Mouse (Mus musculus): ENCODE data around the gene Stxbp1. TPM values are rescaled to one million over a fixed set of nuclear protein-coding genes. Genes with fewer than 3 reads are reported as not detected.

Gene Stxbp1
- polyA plus RNA-seq, 1 experiment from 2014 or later, result 21.9 TPM

DNA sequence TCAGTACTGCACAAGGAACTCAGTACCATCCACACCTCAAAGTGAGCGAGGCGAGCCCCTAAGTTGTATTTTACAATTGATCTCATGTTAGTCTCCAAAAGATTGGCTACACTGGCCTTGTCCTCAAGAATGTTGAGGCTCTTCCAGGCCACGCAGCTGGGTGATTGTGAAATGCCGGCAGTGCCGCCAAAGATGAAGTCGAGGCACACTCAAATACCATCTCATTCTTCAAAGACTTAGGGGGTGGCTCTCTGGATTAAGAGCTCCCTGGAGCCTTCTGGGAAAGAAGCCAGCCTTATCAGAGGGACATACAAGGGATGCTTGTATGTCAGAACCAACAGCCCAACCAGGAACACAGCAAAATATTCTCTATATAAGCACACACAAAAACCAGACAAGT is 55.7 kb downstream of the Stxbp1 start:
- Histone ChIP-seq H3K36me3 (ENCODE audit: control insufficient read depth, insufficient read depth, low read length) (peaks cover 2% of the 10 kb centered on the region; the same call in 1 of the 2 replicates), H3K4me3 (ENCODE audit: low read length) (no peak overlapping the region), H3K27ac (ENCODE audit: low read length) (peak overlapping the region; percentile 21), H3K4me2 (ENCODE audit: low read depth, low read length) (no peak overlapping the region), H3K9ac (ENCODE audit: low read length) (no peak overlapping the region), H3K4me1 (replicated peaks; ENCODE audit: control insufficient read depth, insufficient read depth, low read length) (peaks cover 16% of the 10 kb centered on the region), H3K9me3 (ENCODE audit: control insufficient read depth, low read length) (no peaks in the 10 kb centered on the region), H3K27me3 (ENCODE audit: control insufficient read depth, insufficient read depth, low read depth, low read length) (no peaks in the 10 kb centered on the region)
- ATAC-seq (ENCODE audit: low read depth), result peak; percentile 72
- 34% methylated on average over 6 of the region's 6 CpGs for WGBS

DNA sequence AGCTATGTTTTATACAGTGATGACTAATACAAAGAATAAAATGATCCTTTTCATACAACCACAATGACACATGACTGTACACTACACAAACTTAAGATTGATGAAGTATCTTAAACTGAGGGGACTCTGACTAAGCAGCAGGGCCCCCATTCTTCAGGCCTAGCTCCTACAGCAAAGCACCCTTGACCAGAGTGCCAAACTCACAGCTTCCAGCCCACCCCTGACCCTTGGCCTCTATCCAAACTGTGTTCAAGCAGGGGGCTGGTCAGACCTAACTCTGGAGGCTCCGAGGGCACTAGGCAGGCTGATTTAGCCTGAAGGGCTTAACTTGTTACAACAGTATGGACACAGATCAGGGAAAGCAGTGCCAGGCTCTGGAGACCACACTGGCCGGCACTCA is 58.5 kb downstream of the Stxbp1 start:
- Histone ChIP-seq H3K9me3 (ENCODE audit: control insufficient read depth, low read length) (no peaks in the 10 kb centered on the region), H3K9ac (ENCODE audit: low read length) (0 out of 2 replicates have a peak overlapping the region, but pooled peaks have one; percentile 14), H3K4me1 (replicated peaks; ENCODE audit: control insufficient read depth, insufficient read depth, low read length) (peaks cover 16% of the 10 kb centered on the region), H3K27me3 (ENCODE audit: control insufficient read depth, insufficient read depth, low read depth, low read length) (no peaks in the 10 kb centered on the region), H3K4me3 (ENCODE audit: low read length) (no peak overlapping the region), H3K4me2 (ENCODE audit: low read depth, low read length) (no peak overlapping the region), H3K36me3 (ENCODE audit: control insufficient read depth, insufficient read depth, low read length) (no peaks in the 10 kb centered on the region; the same call in 1 of the 2 replicates), H3K27ac (ENCODE audit: low read length) (no peak overlapping the region)
- ATAC-seq (ENCODE audit: low read depth), result peak; percentile 29; the same call in 1 of the 2 replicates
- 37% methylated on average over 2 of the region's 2 CpGs for WGBS

DNA sequence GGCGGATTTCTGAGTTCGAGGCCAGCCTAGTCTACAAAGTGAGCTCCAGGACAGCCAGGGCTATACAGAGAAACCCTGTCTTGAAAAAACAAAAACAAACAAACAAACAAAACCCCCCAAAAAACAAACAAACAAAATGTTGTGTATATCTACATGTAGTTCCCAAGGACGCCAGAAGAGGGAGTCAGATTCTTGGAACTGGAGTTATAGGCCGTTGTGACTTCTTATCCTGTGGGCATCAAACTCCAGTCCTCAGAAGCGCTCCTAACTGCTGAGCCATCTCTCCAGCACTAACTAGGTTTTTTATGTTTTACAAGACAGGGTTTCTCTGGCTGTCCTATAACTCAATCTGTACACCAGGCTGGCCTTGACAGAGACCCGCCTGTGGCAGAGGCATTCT is 59.9 kb downstream of the Stxbp1 start:
- no peak for ATAC-seq (ENCODE audit: low read depth)
- Histone ChIP-seq H3K4me3 (ENCODE audit: low read length) (no peak overlapping the region), H3K9me3 (ENCODE audit: control insufficient read depth, low read length) (no peaks in the 10 kb centered on the region), H3K36me3 (ENCODE audit: control insufficient read depth, insufficient read depth, low read length) (no peaks in the 10 kb centered on the region; the same call in 1 of the 2 replicates), H3K9ac (ENCODE audit: low read length) (no peak overlapping the region), H3K4me2 (ENCODE audit: low read depth, low read length) (no peak overlapping the region), H3K4me1 (replicated peaks; ENCODE audit: control insufficient read depth, insufficient read depth, low read length) (peaks cover 16% of the 10 kb centered on the region), H3K27ac (ENCODE audit: low read length) (no peak overlapping the region), H3K27me3 (ENCODE audit: control insufficient read depth, insufficient read depth, low read depth, low read length) (no peaks in the 10 kb centered on the region)
- 58% methylated on average over 6 of the region's 6 CpGs for WGBS

DNA sequence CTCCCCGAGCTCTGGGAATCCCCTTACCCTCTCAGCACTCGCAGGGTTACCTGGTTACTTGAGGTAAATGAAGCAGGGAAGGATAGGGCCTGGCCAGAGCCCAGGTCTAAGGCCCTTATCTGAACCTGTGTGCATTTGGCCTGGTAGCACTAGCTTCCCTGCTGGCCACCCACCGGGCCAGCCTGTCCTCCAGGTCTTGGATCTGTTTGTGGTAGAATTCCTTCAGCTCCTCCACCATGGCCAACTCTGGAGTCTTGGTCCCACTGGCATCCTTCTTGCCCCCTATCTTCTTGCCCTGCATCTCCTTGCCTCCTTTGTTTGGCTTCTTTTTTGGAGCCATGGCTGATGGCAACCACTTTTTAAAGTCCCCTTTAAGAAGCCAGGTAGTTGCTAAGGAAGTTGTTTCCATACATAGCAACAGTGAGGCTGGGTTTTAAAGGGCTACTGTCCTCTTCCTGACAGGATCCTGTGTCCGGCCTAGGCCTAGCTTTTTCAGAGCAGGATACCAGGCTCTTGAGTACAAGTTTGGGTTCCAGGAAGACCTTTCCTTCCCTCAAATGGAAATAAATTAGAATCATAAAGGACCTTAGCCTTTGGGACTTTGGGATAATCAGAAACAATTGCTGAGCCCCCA is 62.9 kb downstream of the Stxbp1 start, which contains the start of gene Cfap157:
Gene Cfap157, minus strand, starts transcription at position 381 of the 634 bp plus-strand sequence.
- Histone ChIP-seq H3K9ac (ENCODE audit: low read length) (no peak within 1 kb of the TSS), H3K27ac (ENCODE audit: low read length) (no peak within 1 kb of the TSS), H3K36me3 (ENCODE audit: control insufficient read depth, insufficient read depth, low read length) (no peaks in the 10 kb centered on the region; the same call in 1 of the 2 replicates), H3K4me2 (ENCODE audit: low read depth, low read length) (no peak within 1 kb of the TSS), H3K27me3 (ENCODE audit: control insufficient read depth, insufficient read depth, low read depth, low read length) (no peaks in the 10 kb centered on the region), H3K4me3 (ENCODE audit: low read length) (no peak within 1 kb of the TSS), H3K9me3 (ENCODE audit: control insufficient read depth, low read length) (no peaks in the 10 kb centered on the region), H3K4me1 (replicated peaks; ENCODE audit: control insufficient read depth, insufficient read depth, low read length) (peaks cover 3% of the 10 kb centered on the region; the same call in 1 of the 2 replicates)
- WGBS, result 41% methylated on average over 4 of the region's 4 CpGs
- no peak for ATAC-seq (ENCODE audit: low read depth)

DNA sequence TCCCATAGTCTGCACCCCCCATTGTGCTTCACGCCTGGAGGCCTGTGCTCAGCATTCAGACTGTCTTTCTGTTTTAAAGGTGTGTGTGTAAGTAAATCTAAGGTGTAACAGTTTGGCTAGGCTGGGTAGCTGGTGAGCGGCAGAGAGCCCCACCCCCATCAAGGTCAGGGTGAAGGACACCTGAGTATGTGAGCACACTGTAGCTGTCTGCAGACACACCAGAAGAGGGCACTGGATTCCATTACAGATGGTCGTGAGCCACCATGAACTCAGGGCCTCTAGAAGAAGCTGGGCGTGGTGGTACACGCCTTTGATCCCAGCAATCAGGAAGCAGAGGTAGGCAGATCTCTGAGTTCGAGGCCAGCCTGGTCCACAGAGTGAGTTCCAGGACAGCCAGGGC is 65.3 kb downstream of the Stxbp1 start:
- Histone ChIP-seq H3K9me3 (ENCODE audit: control insufficient read depth, low read length) (no peaks in the 10 kb centered on the region), H3K4me3 (ENCODE audit: low read length) (no peak overlapping the region), H3K36me3 (ENCODE audit: control insufficient read depth, insufficient read depth, low read length) (no peaks in the 10 kb centered on the region), H3K4me2 (ENCODE audit: low read depth, low read length) (no peak overlapping the region), H3K9ac (ENCODE audit: low read length) (no peak overlapping the region), H3K27ac (ENCODE audit: low read length) (no peak overlapping the region), H3K27me3 (ENCODE audit: control insufficient read depth, insufficient read depth, low read depth, low read length) (no peaks in the 10 kb centered on the region), H3K4me1 (replicated peaks; ENCODE audit: control insufficient read depth, insufficient read depth, low read length) (no peaks in the 10 kb centered on the region)
- 68% methylated on average over 6 of the region's 6 CpGs for WGBS
- ATAC-seq (ENCODE audit: low read depth), result no peak

DNA sequence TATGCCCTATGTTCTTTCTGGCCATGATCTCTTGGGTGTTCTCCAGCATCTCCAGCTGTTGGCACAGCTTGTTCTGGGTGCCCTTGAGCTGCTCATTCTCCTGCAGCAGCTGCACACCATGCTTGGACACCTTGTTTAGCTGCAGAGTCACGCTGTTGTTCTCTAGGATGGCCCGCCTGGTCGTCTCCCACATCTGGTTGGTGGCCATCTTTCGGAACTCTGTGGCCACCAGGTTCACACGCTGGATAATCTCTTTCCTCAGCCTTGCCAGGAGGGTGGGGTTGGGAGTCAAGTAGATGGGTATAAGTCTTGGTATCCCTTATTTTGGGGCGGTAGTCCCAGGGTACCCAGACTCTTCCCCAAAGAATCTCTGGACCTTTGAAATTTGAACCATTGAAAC is 67.3 kb downstream of the Stxbp1 start:
- peaks cover 11% of the 10 kb centered on the region for H3K4me1 ChIP-seq (replicated peaks; ENCODE audit: control insufficient read depth, insufficient read depth, low read length)
- no peaks in the 10 kb centered on the region for H3K36me3 ChIP-seq (ENCODE audit: control insufficient read depth, insufficient read depth, low read length)
- no peak for ATAC-seq (ENCODE audit: low read depth)
- H3K9ac ChIP-seq (ENCODE audit: low read length), result no peak overlapping the region
- H3K4me2 ChIP-seq (ENCODE audit: low read depth, low read length), result no peak overlapping the region
- H3K4me3 ChIP-seq (ENCODE audit: low read length), result no peak overlapping the region
- H3K27ac ChIP-seq (ENCODE audit: low read length), result no peak overlapping the region
- no peaks in the 10 kb centered on the region for H3K27me3 ChIP-seq (ENCODE audit: control insufficient read depth, insufficient read depth, low read depth, low read length)
- H3K9me3 ChIP-seq (ENCODE audit: control insufficient read depth, low read length), result no peaks in the 10 kb centered on the region
- WGBS, result 86% methylated on average over 6 of the region's 6 CpGs

DNA sequence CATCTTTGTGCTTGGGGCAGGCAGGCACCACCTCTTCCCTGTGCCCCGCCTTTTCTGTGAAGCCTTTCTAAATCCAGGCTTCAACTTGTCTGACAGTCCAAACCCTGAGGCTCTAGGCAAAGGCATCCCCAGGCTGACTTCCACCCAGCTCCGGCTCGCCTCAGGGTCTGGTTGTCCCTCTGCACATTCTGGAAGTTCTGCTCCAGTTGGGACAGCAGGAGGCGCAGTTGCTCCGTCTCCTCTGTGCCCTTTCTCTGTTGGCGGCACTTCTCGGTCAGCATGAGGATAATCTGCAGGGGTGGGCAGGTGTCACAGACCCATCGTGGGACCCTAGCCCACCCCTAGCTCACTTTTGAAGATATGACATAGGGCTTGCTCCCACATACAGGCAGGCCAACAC is 67.9 kb downstream of the Stxbp1 start:
- Histone ChIP-seq H3K4me1 (replicated peaks; ENCODE audit: control insufficient read depth, insufficient read depth, low read length) (peaks cover 11% of the 10 kb centered on the region), H3K36me3 (ENCODE audit: control insufficient read depth, insufficient read depth, low read length) (no peaks in the 10 kb centered on the region), H3K4me3 (ENCODE audit: low read length) (no peak overlapping the region), H3K9me3 (ENCODE audit: control insufficient read depth, low read length) (no peaks in the 10 kb centered on the region), H3K27me3 (ENCODE audit: control insufficient read depth, insufficient read depth, low read depth, low read length) (no peaks in the 10 kb centered on the region), H3K9ac (ENCODE audit: low read length) (no peak overlapping the region), H3K27ac (ENCODE audit: low read length) (no peak overlapping the region), H3K4me2 (ENCODE audit: low read depth, low read length) (no peak overlapping the region)
- no peak for ATAC-seq (ENCODE audit: low read depth)
- WGBS, result 12% methylated on average over 8 of the region's 8 CpGs

DNA sequence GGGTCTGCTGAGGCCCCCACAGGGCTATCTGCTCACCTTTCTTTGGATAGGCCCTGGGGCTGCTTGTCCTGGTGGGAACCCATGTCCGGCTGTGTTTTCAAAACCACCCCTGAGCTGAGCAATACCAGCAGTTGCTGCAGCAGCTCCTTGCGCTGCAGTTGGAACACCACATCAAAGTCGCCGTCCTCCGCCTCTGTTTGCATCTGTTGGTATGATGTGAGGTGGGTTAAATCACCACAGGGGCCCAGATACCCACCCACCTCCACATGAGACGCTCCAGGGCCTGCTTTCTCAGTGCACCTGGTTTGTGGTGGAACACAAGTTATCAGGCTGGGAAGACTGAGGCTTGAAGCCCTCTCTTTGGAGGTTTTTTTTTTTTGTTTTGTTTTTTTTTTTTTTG is 69.0 kb downstream of the Stxbp1 start:
- H3K27ac ChIP-seq (ENCODE audit: low read length), result no peak overlapping the region
- H3K27me3 ChIP-seq (ENCODE audit: control insufficient read depth, insufficient read depth, low read depth, low read length), result no peaks in the 10 kb centered on the region
- H3K4me3 ChIP-seq (ENCODE audit: low read length), result no peak overlapping the region
- no peaks in the 10 kb centered on the region for H3K36me3 ChIP-seq (ENCODE audit: control insufficient read depth, insufficient read depth, low read length)
- ATAC-seq (ENCODE audit: low read depth), result no peak
- no peak overlapping the region for H3K9ac ChIP-seq (ENCODE audit: low read length)
- peaks cover 11% of the 10 kb centered on the region for H3K4me1 ChIP-seq (replicated peaks; ENCODE audit: control insufficient read depth, insufficient read depth, low read length)
- 89% methylated on average over 6 of the region's 6 CpGs for WGBS
- H3K4me2 ChIP-seq (ENCODE audit: low read depth, low read length), result no peak overlapping the region
- no peaks in the 10 kb centered on the region for H3K9me3 ChIP-seq (ENCODE audit: control insufficient read depth, low read length)

DNA sequence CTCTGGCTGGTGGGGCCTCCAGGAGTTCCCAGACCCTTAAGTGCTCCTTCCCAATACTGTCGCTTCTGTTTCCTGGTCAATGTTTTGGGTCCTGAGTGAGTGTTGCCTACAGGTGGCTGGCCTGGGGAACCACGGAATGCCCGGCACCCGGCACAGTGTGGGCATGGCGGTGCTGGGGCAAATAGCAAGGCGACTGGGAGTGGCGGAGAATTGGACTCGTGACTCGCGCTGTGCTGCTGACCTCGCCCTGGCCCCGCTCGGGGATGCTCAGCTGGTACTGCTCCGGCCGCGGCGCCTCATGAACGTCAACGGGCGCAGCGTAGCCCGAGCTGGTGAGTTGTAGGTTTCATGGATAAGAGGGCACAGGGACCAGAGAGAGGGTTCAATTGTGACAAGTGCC is 70.9 kb downstream of the Stxbp1 start:
- Histone ChIP-seq H3K4me2 (ENCODE audit: low read depth, low read length) (peak overlapping the region; percentile 95), H3K4me1 (replicated peaks; ENCODE audit: control insufficient read depth, insufficient read depth, low read length) (peaks cover 16% of the 10 kb centered on the region), H3K27ac (ENCODE audit: low read length) (no peak overlapping the region), H3K9ac (ENCODE audit: low read length) (peak overlapping the region; percentile 72), H3K9me3 (ENCODE audit: control insufficient read depth, low read length) (no peaks in the 10 kb centered on the region), H3K27me3 (ENCODE audit: control insufficient read depth, insufficient read depth, low read depth, low read length) (no peaks in the 10 kb centered on the region), H3K4me3 (ENCODE audit: low read length) (peak overlapping the region; percentile 70), H3K36me3 (ENCODE audit: control insufficient read depth, insufficient read depth, low read length) (no peaks in the 10 kb centered on the region)
- WGBS, result 17% methylated on average over 22 of the region's 22 CpGs
- ATAC-seq (ENCODE audit: low read depth), result no peak
